Mouse (Mus musculus) spleen, postnatal 14 days (tissue): ENCODE data around the gene Mif.
A peak's percentile ranks its signal among the peaks of the same experiment; 100 is the strongest.

ENCODE experiments used
- DNase-seq, 2 experiments: peaks; one replicate each; pipeline ENCODE4 v3.0.0; 2021 to 2022; ENCODE audit warnings: low spot score in 2 of 2

The Mif gene

GRCm38 (mm10) chr10:75839092-75839491 lies 20.9 kb downstream of the Mif start:
- no peak for DNase-seq

DNA sequence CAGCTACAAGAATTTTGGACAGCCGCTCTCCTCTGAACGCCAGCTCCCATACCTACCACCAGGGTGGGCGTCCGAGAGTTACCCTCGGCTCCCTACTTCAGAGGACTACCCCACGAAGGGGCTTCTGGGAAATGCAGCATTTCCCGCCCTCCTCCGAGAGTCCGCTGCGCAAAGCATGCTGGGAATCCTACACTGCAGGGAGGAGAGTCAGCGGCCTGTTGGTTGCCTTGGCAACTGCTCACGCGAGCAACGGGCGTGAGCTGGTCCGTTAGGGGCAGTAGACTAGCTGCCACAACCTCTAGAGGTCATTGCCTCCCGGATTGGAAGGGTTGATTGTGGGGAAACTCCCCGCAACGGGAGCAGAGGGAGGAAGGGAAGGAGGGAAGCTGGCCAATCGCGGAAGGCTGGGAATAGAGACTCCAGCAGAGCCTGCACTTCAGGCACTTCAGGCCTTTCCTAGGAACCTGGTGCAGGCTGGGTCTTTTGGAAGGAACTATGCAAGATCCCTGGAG lies 22.7 kb downstream of the Mif start, which contains the start of gene Gstt2:
TSS of gene Gstt2 (minus strand) at position 177 of the 512 bp plus-strand sequence.
- peak; percentile 76 to 85 for DNase-seq

DNA sequence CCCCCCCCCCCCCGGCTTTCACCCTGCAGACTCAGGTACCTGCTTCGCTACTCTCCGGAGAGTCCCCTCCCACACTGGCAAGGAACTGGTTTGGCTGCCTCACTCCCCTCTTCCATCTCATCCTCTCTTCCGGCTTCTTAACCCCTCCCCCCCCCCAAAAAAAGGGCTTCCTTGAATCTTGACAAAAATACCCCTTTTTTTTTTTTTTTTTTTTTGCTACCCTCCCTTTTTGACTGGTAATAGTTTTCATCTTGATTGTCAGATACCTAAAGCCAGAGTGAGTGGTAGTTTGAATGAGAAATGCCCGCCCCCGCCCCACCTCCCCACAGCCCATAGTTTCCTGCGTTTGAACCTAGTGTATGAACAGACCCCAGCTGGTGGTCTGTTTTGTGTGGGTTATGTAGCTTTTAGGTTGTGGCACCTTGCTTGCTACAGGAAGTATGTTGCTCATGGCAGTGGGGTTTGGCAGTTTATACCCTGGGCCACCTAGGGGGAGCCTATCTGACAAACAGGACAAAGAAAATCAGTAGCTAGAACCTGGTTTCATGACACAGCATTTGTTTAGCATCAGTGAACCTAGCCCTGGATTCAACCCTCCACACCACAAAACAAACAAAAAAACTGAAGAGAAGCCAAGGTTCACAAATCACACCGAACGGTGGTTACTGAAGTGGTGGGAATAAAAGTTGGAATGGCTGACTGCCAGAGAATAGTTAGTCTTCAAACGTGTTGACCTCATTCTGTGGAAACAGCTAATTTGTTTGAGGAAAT lies 24.1 kb downstream of the Mif start:
- DNase-seq: no peak

DNA sequence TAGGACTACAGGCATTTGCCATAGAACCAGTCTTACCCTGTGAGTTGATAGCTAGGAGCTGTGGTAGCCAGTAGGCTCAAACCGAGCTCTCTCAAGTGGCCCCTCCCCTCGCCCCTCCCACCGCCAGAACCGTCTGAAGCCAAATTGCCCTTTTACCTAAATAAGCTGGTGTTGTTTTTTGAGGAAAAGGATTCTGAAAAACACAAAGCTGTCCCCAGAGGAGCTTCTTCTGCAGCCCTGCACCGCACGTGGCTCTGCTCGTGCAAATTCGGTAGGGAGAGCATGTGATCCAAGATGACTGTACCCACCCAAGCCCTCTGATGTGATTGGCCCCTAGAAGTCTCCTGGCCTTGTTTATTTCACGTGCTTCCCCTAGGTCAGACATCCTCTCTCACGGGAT lies 24.7 kb downstream of the Mif start:
- peak; percentile 48 to 56 for DNase-seq

- DNase-seq: no peak
Observed at GRCm38 (mm10) chr10:75834721-75835120, 25.3 kb downstream of the Mif start.

DNA sequence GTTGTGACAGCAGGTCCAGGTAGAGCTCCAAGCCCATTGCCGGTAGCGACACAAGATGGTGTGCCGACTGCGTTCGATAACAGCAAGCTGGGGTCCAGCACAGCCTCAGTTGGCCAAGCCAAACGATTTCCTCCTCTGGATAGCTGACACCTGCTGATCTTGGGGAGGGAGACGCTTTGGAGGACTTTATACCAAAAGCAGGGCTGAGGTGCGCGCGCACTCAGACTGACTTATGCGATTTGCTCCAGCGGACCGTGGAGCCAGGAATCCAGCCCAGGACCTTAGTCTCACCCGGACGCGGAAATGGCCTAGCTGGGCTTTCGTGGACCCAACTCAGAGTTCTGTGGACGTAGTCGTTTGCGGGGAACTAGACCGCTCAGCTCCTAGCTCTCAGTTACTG lies 25.8 kb downstream of the Mif start:
- DNase-seq: peak; percentile 62 to 69

GRCm38 (mm10) chr10:75833456-75834080 lies 26.5 kb downstream of the Mif start:
- peak in 1 of 2 experiments; percentile 29 for DNase-seq

DNA sequence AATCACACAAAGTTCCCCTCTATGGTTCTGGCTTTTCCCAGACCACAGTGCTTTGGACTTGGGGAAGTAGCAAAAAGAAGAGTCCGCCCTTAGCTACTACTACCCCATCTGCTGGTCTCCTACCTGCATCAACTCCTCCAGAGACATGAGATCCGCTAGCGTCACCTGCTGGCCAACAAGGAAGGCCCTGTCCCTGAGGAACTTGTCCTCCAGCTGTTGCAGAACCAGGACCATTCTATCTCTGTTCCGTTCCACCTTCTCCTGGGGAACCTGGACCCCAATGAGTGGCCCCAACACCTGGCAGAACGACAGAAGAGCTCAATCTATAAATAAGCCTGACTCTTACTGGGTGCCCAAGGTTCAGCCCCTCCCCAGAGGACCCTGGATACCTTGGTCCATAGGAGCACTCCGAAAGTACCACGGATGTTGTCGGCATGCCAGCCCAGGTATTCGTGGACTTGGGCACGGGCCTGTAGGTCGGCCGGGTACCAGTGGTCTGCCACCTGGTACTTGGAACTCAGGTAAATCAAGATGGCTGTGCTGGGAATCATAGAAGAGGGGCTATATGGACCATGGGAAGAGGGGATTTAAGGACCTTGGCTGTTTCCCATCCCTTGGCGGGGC lies 27.7 kb downstream of the Mif start:
- DNase-seq: peak; percentile 38 to 61

DNA sequence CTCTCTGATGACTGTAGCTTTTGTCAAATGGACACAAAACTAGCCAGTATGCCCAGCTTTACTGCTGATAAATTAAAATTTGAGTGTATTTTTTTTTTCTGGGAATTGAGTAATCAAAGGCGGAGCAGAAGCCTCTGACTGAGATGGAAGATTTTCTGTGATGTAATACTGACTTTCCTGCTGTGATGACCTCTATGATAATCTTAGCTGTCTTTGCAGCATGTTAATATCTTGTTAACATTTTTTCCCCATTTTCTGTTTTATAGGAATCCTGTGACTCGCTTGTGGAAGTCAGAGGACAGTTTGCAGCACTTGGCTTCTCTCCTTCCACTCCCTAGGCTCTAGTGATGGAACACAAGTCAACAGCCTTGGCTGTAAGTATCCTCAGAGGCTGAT lies 29.8 kb downstream of the Mif start:
- no peak for DNase-seq

DNA sequence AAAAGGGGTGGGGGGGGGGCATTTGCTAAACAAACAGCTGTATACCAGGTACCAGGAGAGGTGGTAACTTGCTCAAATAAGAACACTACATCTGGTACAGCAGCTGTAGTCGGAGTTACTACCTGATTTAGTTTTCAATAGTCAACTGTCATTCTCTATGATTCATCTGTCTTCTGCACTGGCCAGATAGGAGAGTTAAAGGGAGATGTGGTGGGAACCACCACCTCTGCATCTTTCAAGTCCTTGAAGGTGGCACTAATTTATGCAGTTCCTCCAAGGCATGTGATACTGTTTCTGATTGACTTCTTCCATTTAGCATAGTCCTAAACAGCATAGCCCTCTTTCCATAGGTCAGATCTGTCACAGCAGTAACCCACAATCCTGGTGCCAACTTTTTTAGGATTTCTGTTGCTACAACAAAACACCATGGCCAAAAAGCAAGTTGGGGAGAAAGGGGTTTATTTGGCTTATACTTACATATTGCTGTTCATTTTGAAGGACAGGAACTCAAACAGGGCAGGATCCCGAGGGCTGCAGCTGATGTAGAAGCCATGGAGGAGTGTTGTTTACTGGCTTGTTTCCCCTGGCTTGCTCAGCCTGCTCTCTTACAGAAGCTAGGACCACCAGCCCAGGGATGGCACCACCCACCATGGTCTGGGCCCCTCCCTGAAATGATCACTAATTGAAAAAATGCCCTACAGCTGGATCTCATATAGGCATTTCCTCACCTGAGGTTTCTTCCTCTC lies 30.3 kb downstream of the Mif start:
- DNase-seq: no peak

DNA sequence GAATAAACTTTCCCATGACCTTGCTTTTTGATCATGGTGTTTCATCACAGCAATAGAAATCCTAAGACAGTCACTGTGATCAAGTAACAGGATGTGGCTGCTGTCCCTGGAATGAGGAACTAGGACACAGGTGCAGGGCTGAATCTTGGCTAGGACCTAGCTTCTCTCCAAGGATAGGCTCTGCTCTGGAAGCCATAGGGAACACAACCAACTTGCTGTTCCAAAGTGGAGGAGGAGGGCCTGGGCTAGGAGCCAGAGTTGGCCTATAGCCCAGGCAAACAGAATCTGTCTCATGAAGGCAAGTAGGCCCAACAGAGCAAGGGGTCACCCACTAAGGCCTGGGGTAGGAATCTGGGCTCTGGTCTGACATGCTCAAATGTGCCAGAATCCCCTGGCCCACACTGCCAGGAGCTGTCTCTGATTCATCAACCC lies 31.5 kb downstream of the Mif start:
- DNase-seq: no peak

DNA sequence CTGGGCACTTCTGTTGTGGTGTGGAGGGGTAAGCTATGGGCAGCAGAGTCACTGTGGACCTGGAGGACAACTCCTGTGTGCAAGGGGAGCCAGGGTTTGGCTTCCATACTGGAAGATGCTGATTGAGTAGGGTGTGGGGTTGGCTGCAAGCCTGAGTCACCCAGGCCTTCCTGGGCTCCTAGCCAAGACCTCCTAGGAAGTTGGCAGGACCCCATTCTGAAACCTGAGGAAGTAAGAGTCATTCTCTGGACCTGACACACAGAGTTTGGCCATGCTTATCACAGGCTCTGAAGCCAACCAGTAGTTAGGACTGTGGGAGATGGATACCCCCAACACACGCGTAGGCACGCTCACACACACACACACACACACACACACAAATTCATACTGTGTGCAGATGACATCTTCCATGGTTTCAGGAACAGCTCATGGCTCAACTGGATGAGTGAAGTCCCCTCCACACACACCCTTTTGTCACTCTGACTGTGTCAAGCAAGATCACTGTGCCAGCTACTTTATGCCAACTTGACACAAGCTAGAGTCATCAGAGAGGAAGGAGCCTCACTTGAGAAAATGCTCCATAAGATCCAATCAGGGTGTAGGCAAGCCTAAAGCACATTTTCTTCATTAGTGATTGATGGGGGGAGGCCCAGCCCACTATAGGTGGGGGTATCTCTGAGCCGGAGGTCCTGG lies 32.2 kb downstream of the Mif start:
- DNase-seq: no peak

GRCm38 (mm10) chr10:75824530-75824929 lies 35.5 kb downstream of the Mif start:
- DNase-seq: no peak

- no peak for DNase-seq
Observed at GRCm38 (mm10) chr10:75823782-75824181, 36.3 kb downstream of the Mif start.

DNA sequence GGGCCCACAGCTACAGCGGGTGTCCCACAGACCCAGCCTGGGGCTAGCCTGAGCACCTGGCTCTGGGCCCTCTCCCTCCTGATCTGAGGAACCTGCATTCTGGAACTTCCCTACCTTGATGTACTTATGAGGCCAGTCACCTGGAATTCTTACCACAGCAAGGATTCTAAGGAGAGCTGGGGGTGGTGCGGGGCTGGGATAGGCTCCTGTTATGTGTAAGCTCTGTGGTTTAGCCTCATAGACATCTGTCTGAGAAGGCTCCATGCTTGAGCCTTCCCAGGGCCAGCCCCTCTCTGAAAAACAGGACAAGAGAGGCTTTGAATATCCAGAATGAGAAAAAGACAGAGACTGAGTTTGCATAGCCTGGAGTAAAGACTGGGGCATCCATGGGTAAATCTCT lies 37.6 kb downstream of the Mif start, which contains the start of gene Gstt4:
TSS of gene Gstt4 (minus strand) at position 101 of the 400 bp plus-strand sequence.
- no peak for DNase-seq

GRCm38 (mm10) chr10:75819882-75820281 lies 40.2 kb downstream of the Mif start:
- DNase-seq: no peak

DNA sequence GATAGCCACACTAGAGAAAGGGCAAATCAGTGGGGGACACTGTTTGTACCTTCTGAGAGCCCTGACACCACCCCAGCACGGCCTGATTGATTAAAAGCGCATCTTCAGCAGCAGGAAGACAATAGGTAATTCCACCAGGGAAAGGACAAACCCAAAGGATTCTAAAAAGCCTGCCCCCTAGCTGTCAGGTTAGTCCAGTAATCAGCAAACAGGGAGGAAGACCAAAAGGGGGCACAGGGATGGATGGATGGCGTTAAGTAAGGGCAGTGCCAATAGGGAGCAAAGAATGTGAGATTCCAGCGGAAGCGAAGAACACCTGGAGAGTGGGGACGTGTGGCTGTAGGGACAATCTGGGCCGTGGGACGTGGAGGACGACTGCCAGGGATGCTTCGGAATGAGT lies 41.4 kb downstream of the Mif start:
- no peak for DNase-seq
